Mouse (Mus musculus): ENCODE measurements around the gene Fam98a.

The Fam98a gene

GRCm38 (mm10) chr17:75551512-75552400 lies at the start of gene Fam98a:
Gene Fam98a, minus strand, starts transcription at chr17:75551946.
- peak; percentile 97 to 98 for DNase-seq

GRCm38 (mm10) chr17:75598652-75599051 lies 46.9 kb upstream of the Fam98a start:
- DNase-seq = no peak

DNA sequence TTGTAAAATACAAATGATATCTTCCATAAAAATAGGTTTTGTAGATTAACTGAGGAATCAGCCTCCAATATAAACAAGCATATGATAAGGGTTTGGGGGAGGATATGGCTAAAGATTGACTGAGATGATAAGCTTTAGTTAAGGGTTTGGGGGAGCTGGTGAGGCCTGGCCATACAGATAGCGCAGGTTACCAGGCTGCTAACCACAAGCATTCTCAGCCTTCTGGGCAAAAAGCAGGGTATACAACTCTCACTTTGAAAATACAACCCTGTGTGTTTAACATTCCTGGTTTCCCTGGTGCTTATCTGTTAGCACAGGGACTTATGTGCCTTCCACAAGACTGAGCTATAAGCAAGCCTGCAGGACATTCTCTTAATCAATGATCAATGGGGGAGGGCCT lies 31.0 kb upstream of the Fam98a start:
- no peak for DNase-seq

DNA sequence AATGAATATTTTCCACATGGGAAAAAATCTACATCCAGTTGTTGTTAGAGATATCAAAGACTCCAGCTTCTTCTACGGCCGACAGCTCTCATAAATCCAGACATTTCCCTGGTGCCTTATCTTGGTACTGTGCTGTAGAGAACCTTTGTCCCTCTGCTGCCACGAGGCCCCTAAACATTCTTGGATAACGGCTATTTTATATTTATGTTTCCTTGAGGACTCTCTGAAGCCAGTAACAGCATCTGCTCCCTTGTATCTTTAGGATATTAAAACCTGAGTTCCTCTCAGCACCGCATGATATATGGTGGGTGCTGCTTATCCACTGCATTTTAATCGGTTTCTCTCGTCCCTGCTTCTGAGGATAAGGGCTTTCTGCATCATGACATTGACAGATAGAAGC lies 23.9 kb upstream of the Fam98a start:
- no peak for DNase-seq

DNA sequence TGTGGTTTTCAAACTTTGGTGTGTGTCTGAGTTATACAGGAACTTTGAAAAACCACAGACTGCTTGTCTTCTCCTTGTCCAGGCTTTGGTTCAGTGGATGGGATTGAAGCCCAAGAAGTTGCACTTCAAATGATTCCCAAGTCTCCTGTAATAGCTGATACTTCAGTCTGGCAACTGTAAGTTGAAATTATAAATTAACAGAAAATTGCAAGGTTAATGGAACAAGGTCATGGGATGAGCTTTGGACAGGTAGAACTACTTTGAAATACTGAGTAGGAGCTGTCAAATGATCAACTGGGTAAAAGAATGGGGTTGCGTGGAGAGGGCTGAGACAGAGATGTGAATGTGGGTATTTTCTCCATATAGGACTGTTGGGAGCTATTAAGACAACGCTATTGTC lies 6.3 kb upstream of the Fam98a start:
- no peak for DNase-seq

GRCm38 (mm10) chr17:75557031-75557430 lies 5.3 kb upstream of the Fam98a start:
- DNase-seq = no peak

DNA sequence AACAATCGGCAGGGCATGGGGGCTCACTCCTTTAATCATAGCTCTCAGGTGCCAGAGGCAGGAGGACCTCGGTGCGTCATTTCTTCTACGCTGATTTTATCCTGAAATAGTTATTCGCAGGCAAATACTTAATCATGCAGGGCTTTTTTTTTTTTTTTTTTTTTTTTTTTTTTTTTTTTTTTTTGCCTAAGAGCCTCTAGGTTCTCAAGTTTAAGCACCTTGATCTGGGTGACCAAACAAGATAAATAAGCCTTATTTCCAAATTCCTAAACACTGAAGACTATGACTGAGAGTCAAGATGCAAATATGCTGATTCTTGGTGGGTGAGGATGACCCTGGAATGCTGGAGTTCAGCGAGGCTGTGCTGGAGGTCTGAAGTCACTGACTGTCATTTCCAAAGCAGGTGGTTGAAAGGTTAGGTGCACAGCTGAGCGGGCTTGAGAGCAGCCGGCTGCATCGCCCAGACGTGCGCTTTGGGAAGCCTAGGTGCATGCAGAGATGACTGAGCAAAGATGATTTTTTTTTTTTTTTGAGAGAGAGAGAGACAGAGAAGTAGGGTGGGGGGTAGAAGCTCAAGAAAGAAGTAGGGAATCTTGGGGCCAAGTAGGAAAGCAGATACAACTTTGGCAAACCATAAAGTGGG lies 854 bp downstream of the Fam98a start:
- peak; percentile 11 to 33 for DNase-seq

DNA sequence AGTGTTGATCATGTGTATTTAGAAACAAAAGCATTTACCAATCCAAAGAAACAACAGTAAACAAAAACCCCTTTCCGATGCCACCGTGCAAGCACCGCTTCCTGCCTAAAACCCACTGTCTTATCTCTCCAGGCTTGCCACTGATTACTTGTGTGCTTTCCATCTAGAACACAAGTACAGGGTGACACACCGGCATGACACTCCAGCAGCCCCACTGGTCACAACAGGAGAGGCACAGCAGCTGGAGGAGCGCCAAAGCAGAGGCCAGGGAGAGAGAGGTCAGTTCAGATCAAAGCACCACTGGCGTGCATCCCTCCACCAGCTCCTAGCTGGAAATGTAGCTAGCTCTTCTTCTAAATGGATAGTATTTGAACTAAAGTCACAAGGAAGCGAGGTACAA lies 7.5 kb downstream of the Fam98a start:
- no peak for DNase-seq

DNA sequence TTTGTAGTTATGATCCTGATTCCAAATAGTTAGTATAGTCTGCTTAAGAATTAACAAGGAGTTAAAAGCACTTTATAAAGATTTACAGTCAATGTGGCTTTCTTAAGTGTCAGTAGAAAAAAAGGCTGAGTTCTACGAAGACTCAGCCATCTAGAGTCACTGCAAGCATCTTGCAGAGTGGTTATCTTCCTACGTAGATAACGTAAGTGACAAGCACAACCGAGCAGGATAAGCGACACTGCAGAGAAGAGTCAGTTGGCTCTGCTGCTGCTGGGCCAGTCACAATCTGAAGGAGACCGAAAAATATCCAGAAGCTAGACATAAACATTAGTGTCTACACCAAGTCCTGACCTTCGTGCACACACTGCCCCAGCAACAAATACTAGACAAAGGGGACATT lies 8.3 kb downstream of the Fam98a start:
- DNase-seq = no peak

GRCm38 (mm10) chr17:75539841-75540240 lies 11.9 kb downstream of the Fam98a start:
- DNase-seq = no peak

- no peak for DNase-seq
Observed at GRCm38 (mm10) chr17:75539130-75539529, 12.6 kb downstream of the Fam98a start.

DNA sequence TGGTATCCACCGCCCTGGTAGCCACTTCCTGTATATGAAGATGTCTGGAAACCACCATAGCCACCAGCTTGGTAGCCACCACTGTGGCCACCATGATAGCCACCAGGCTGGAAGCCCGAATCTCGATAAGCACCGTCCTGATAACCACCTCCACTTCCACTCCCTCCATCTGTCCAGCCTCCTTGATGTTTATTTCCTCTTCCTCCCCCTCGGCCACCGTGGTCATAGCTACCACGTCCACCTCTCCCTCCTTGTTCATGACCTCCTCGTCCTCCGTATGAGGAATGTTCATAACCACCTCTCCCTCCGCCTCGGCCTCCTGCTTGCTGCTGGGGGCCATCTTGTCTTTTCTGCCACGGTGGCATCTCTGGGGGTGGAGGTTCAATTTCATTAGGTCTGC lies 13.3 kb downstream of the Fam98a start:
- no peak for DNase-seq

GRCm38 (mm10) chr17:75537050-75537445 lies 14.7 kb downstream of the Fam98a start:
- DNase-seq = no peak

DNA sequence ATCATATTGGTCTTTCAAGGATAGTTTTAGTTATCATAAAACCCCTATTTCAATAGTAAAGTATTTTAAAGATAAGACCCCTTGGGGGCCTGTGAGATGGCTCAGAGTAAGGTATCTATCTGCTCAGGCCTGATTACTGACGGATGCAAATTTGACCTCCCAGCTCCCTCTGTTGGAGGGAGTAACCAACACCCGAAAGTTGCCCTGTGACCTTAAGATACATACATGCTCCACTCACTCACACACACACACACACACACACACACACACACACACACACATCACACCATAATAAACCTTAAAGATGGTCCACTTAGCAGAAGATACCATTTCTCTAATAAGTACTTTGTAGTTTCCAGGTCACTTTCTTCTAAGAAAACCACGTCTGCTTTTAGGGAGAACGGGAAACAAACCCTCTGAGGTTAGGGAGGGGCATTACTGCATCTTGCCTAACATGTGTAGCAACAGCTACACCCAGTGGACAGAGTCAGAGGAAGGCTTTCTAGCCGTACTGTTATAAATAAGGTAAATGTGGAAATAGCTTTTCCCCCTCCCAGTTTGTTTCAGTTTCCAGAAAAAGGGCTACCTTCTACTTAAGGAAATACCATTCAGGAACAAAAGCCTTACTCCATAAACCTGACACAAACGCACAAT lies 15.2 kb downstream of the Fam98a start:
- DNase-seq = no peak

DNA sequence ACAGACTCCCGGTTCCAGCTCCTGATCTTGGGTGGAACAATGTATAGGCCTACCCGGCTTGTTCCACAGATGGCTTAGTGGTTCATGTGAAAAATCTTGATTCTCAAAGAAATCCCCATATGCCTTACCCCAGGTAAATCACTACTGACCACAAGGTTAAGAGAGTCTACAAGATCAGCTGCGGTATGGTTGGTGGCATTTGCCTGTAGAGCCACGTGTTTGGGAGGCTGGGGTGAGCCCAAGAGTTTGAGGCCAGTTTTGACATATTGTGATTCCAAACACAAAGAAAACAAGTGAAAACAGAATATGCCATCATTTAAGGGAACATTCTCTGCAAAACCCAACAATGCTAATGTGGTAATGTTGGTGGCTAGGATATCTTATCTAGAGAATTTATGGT lies 16.1 kb downstream of the Fam98a start:
- DNase-seq = no peak

GRCm38 (mm10) chr17:75534314-75535020 lies 17.3 kb downstream of the Fam98a start:
- DNase-seq = no peak

GRCm38 (mm10) chr17:75532469-75532986 lies 19.2 kb downstream of the Fam98a start:
- no peak for DNase-seq

DNA sequence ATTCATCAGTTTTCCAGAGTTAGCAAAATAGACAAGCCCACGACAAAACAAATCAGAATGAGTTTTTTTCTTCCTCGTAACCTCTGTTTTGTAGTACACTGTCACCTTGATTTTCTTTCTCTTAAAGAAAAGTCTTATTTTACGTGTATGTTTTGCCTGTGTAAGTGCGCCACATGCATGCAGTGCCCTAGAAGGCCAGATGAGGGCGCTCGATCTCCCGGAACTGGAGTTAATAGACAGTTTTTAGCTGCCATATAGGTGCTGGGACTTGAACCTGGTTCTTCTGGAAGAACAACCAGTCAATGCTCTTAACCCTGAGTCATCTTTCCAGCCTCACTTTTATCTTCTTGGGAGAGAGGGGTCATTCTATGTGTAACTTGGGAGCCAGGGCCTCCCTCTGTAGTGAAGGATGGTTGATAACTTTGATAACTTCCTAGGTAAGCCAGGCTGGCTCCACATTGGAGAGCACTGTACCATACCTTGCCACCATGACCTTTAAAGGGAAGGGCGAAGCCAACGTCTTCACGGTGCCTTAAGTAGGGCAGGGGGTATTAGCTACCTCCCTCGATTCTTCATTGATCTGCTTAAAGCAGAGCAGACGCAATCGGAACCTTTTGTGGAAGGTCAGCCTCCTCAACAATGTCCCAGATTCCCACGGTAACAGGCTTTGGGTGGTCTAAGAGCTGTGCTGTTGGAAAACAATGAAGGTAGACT lies 22.4 kb downstream of the Fam98a start:
- DNase-seq = no peak

DNA sequence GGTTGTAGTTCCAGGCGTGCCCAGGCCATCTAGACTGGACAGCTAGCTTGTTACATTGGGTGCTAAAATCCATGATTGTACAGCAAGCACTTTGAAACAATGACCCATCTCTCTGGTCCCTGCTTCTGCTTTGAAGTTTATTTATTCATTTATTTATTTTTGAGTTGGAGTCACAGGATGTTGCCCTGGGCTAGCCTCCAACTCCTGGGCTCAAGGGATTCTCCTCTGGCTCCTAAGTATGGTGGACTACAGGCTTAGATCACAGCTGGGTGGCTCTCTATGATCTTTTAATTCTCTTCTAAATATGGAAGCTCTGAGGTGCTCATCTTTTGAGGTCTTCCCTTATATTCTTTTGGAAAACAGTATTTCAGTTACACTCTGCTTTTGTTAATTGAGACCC lies 25.3 kb downstream of the Fam98a start:
- DNase-seq = no peak

- DNase-seq = no peak
Observed at GRCm38 (mm10) chr17:75523812-75524211, 27.9 kb downstream of the Fam98a start.

- no peak for DNase-seq
Observed at GRCm38 (mm10) chr17:75522347-75523065, 29.2 kb downstream of the Fam98a start.
